Mouse (Mus musculus) left cerebral cortex, adult 6 months (tissue): ENCODE results near the gene Magea5. TPM values are rescaled to one million over a fixed set of nuclear protein-coding genes. Genes with fewer than 3 reads are reported as not detected.

ENCODE experiments used
- long read RNA-seq, 2 experiments: library from polyadenylated mRNA; unstranded; transcript quantifications; one replicate each; pipeline ENCODE4 v2.0.0; 2019 to 2020
- polyA plus RNA-seq: library from polyadenylated mRNA; unstranded; fragments of <200 nt; fragmentation: Nextera tagmentation; gene quantifications from 2 replicates; pipeline ENCODE4 v1.2.3, GENCODE M21; 2021

Gene Magea5
- not detected in 2 replicates for polyA plus RNA-seq
- long read RNA-seq, experiment 1: 0 reads
- long read RNA-seq, experiment 2: 0 reads

GRCm38 (mm10) chrX:155063045-155063444, at the start of gene Magea5:
TSS of gene Magea5 (minus strand) at chrX:155063145.

GRCm38 (mm10) chrX:155093566-155093965, 30.6 kb upstream of the Magea5 start, which contains the start of gene Magea2:
TSS of gene Magea2 (minus strand) at chrX:155093666.

GRCm38 (mm10) chrX:155089693-155090092, 26.7 kb upstream of the Magea5 start, which contains the start of gene Magea1:
TSS of gene Magea1 (minus strand) at chrX:155089793.

Other genes with a start within 250 kb of the Magea5 start
- not detected in 2 replicates for gene Cldn34b1, start 172.9 kb downstream of the Magea5 start, polyA plus RNA-seq
- gene Magea6, start 127.2 kb downstream of the Magea5 start, polyA plus RNA-seq: not detected in 2 replicates
- not detected in 2 replicates for gene Magea3, start 113.6 kb downstream of the Magea5 start, polyA plus RNA-seq
- gene Magea8, start 67.3 kb downstream of the Magea5 start, polyA plus RNA-seq: not detected in 2 replicates
- gene Magea1, start 26.6 kb upstream of the Magea5 start, polyA plus RNA-seq: not detected in 2 replicates
- gene Magea2, start 30.5 kb upstream of the Magea5 start, polyA plus RNA-seq: not detected in 2 replicates
- gene Cldn34b2, start 65.3 kb upstream of the Magea5 start, polyA plus RNA-seq: not detected in 2 replicates
- 105 and 132 TPM in 2 replicates for gene Sat1, start 153.3 kb upstream of the Magea5 start, polyA plus RNA-seq
- 22.8 and 28.8 TPM in 2 replicates for gene Acot9, start 199.3 kb upstream of the Magea5 start, polyA plus RNA-seq